Mouse (Mus musculus): Measurements from ENCODE around the gene Ppid.

Ppid gene

GRCm38 (mm10) chr3:79652129-79652528, 61.0 kb downstream of the Ppid start:
- intact Hi-C loops (cut with DNase I) = no loop called here
